Mouse (Mus musculus): Measurements from ENCODE around the gene Trpc4ap. TPM values are rescaled to one million over a fixed set of nuclear protein-coding genes. Genes with fewer than 3 reads are reported as not detected.
A peak's percentile ranks its signal among the peaks of the same experiment; 100 is the strongest.

Gene Trpc4ap
- polyA plus RNA-seq, 1 experiment from 2014 or later = 66.5 TPM

- 71% methylated on average over 7 of the region's 7 CpGs for WGBS
- DNase-seq (ENCODE audit: low spot score) (no peak), ATAC-seq (ENCODE audit: low FRiP score, low TSS enrichment) (no peak)
- Histone ChIP-seq H3K27ac (replicated peaks) (no peak overlapping the region), H3K9ac (ENCODE audit: low read length) (no peak overlapping the region), H3K27me3 (ENCODE audit: control insufficient read depth, insufficient read depth, low read length) (no peaks in the 10 kb centered on the region), H3K4me2 (replicated peaks; ENCODE audit: low read depth) (no peak overlapping the region), H3K4me1 (replicated peaks; ENCODE audit: control insufficient read depth, insufficient read depth) (no peaks in the 10 kb centered on the region), H3K9me3 (ENCODE audit: control insufficient read depth, low read length) (no peaks in the 10 kb centered on the region), H3K36me3 (ENCODE audit: control insufficient read depth, insufficient read depth, low read length) (no peaks in the 10 kb centered on the region), H3K4me3 (ENCODE audit: low read depth, low read length) (no peak overlapping the region)
- no peak for TF ChIP-seq CTCF (IDR thresholded peaks at IDR 0.05; ENCODE audit: low read depth)
- no peak for TF ChIP-seq EP300 (optimal IDR thresholded peaks at IDR 0.05)
Measured at GRCm38 (mm10) chr2:155696851-155697250, 4.7 kb upstream of the Trpc4ap start.

DNA sequence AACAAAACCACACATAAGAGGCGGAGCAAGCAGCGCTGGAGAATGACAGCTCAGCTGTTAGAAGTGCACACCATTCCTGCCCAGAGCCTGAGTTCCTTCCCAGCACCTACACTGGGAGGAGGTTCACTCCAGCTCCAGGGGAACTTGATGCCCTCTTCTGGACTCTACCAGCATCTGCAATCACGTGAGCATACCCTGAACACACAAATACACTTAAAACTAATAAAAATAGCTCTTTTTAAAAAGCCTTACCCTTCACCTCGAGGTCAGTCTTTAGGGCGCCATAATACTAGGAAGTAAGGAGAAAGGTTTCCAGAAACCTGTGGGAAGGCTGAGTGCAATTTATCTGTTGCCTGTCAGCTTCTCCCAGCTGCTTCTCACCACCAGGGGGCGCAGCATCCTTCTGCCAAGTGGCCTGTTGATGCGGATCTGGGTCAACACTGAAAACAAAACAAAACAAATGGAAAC is 3.9 kb upstream of the Trpc4ap start:
- H3K27me3 ChIP-seq (ENCODE audit: control insufficient read depth, insufficient read depth, low read length) = no peaks in the 10 kb centered on the region
- H3K4me1 ChIP-seq (replicated peaks; ENCODE audit: control insufficient read depth, insufficient read depth) = no peaks in the 10 kb centered on the region
- H3K27ac ChIP-seq (replicated peaks) = no peak overlapping the region
- H3K4me3 ChIP-seq (ENCODE audit: low read depth, low read length) = no peak overlapping the region
- no peak overlapping the region for H3K9ac ChIP-seq (ENCODE audit: low read length)
- H3K36me3 ChIP-seq (ENCODE audit: control insufficient read depth, insufficient read depth, low read length) = no peaks in the 10 kb centered on the region
- no peak overlapping the region for H3K4me2 ChIP-seq (replicated peaks; ENCODE audit: low read depth)
- no peak; the same call in 1 of the 2 replicates for ATAC-seq (ENCODE audit: low FRiP score, low TSS enrichment)
- WGBS = 19% methylated on average over 7 of the region's 7 CpGs
- DNase-seq (ENCODE audit: low spot score) = peak; percentile 85
- no peaks in the 10 kb centered on the region for H3K9me3 ChIP-seq (ENCODE audit: control insufficient read depth, low read length)
- TF ChIP-seq EP300 (optimal IDR thresholded peaks at IDR 0.05) (no peak), CTCF (IDR thresholded peaks at IDR 0.05; ENCODE audit: low read depth) (peak; percentile 92)

GRCm38 (mm10) chr2:155695316-155695715 is 3.1 kb upstream of the Trpc4ap start:
- TF ChIP-seq CTCF (IDR thresholded peaks at IDR 0.05; ENCODE audit: low read depth) (no peak), EP300 (optimal IDR thresholded peaks at IDR 0.05) (no peak)
- Histone ChIP-seq H3K4me2 (replicated peaks; ENCODE audit: low read depth) (no peak overlapping the region), H3K4me1 (replicated peaks; ENCODE audit: control insufficient read depth, insufficient read depth) (no peaks in the 10 kb centered on the region), H3K9ac (ENCODE audit: low read length) (no peak overlapping the region), H3K36me3 (ENCODE audit: control insufficient read depth, insufficient read depth, low read length) (no peaks in the 10 kb centered on the region), H3K9me3 (ENCODE audit: control insufficient read depth, low read length) (no peaks in the 10 kb centered on the region), H3K27ac (replicated peaks) (no peak overlapping the region), H3K4me3 (ENCODE audit: low read depth, low read length) (no peak overlapping the region), H3K27me3 (ENCODE audit: control insufficient read depth, insufficient read depth, low read length) (no peaks in the 10 kb centered on the region)
- DNase-seq (ENCODE audit: low spot score) (no peak), ATAC-seq (ENCODE audit: low FRiP score, low TSS enrichment) (no peak)
- WGBS = 71% methylated on average over 3 of the region's 3 CpGs

- H3K4me2 ChIP-seq (replicated peaks; ENCODE audit: low read depth) = no peak overlapping the region
- H3K4me3 ChIP-seq (ENCODE audit: low read depth, low read length) = no peak overlapping the region
- DNase-seq (ENCODE audit: low spot score) = no peak
- no peak overlapping the region for H3K9ac ChIP-seq (ENCODE audit: low read length)
- H3K27me3 ChIP-seq (ENCODE audit: control insufficient read depth, insufficient read depth, low read length) = no peaks in the 10 kb centered on the region
- no peak overlapping the region for H3K27ac ChIP-seq (replicated peaks)
- no peaks in the 10 kb centered on the region for H3K9me3 ChIP-seq (ENCODE audit: control insufficient read depth, low read length)
- no peaks in the 10 kb centered on the region for H3K4me1 ChIP-seq (replicated peaks; ENCODE audit: control insufficient read depth, insufficient read depth)
- H3K36me3 ChIP-seq (ENCODE audit: control insufficient read depth, insufficient read depth, low read length) = no peaks in the 10 kb centered on the region
- ATAC-seq (ENCODE audit: low FRiP score, low TSS enrichment) = no peak
- TF ChIP-seq CTCF (IDR thresholded peaks at IDR 0.05; ENCODE audit: low read depth) = no peak
- no peak for TF ChIP-seq EP300 (optimal IDR thresholded peaks at IDR 0.05)
- WGBS = 57% methylated on average over 2 of the region's 2 CpGs
Measured at GRCm38 (mm10) chr2:155694564-155694963, 2.4 kb upstream of the Trpc4ap start.

GRCm38 (mm10) chr2:155693136-155693535 is 952 bp upstream of the Trpc4ap start:
- Histone ChIP-seq H3K27me3 (ENCODE audit: control insufficient read depth, insufficient read depth, low read length) (no peaks in the 10 kb centered on the region), H3K9me3 (ENCODE audit: control insufficient read depth, low read length) (no peaks in the 10 kb centered on the region)
- WGBS = 60% methylated on average over 4 of the region's 4 CpGs

DNA sequence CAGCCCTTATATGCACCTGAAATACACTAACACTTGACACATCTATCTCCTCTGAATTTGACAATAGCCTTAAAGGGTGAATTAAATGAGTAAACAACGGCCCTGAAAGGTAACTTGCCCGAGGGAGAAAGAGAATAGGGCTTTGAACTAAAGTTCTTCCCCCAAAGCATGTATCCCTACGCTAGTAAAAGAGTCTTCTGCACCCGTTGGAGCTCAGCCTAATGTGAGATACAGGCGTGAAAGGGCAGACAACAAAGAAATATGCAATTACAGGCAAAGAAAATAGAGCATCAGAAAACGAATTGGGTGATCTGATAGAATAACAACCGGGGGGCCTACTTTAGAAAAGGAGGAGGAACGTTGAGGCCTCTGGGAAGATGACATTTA is 855 bp downstream of the Trpc4ap start:
- H3K36me3 ChIP-seq (ENCODE audit: control insufficient read depth, insufficient read depth, low read length) = no peaks in the 10 kb centered on the region
- peak overlapping the region; percentile 97 for H3K9ac ChIP-seq (ENCODE audit: low read length)
- H3K9me3 ChIP-seq (ENCODE audit: control insufficient read depth, low read length) = no peaks in the 10 kb centered on the region
- H3K4me1 ChIP-seq (replicated peaks; ENCODE audit: control insufficient read depth, insufficient read depth) = no peaks in the 10 kb centered on the region
- H3K4me3 ChIP-seq (ENCODE audit: low read depth, low read length) = peak overlapping the region; percentile 96
- TF ChIP-seq CTCF (IDR thresholded peaks at IDR 0.05; ENCODE audit: low read depth) = no peak
- TF ChIP-seq EP300 (optimal IDR thresholded peaks at IDR 0.05) = no peak
- ATAC-seq (ENCODE audit: low FRiP score, low TSS enrichment) (no peak), DNase-seq (ENCODE audit: low spot score) (no peak)
- WGBS = under 1% methylated on average over 8 of the region's 8 CpGs
- peak overlapping the region; percentile 73 for H3K4me2 ChIP-seq (replicated peaks; ENCODE audit: low read depth)
- no peaks in the 10 kb centered on the region for H3K27me3 ChIP-seq (ENCODE audit: control insufficient read depth, insufficient read depth, low read length)
- peak overlapping the region; percentile 94 for H3K27ac ChIP-seq (replicated peaks)

More at GRCm38 (mm10) chr2:155693136-155693535, 952 bp upstream of the Trpc4ap start:
- H3K4me2 ChIP-seq (replicated peaks; ENCODE audit: low read depth) = no peak overlapping the region
- H3K36me3 ChIP-seq (ENCODE audit: control insufficient read depth, insufficient read depth, low read length) = no peaks in the 10 kb centered on the region
- DNase-seq (ENCODE audit: low spot score) = no peak
- no peak for ATAC-seq (ENCODE audit: low FRiP score, low TSS enrichment)
- H3K27ac ChIP-seq (replicated peaks) = peak overlapping the region; percentile 13; the same call in 1 of the 2 replicates
- TF ChIP-seq CTCF (IDR thresholded peaks at IDR 0.05; ENCODE audit: low read depth) (no peak), EP300 (optimal IDR thresholded peaks at IDR 0.05) (no peak)
- H3K9ac ChIP-seq (ENCODE audit: low read length) = no peak overlapping the region
- no peak overlapping the region for H3K4me3 ChIP-seq (ENCODE audit: low read depth, low read length)
- no peaks in the 10 kb centered on the region for H3K4me1 ChIP-seq (replicated peaks; ENCODE audit: control insufficient read depth, insufficient read depth)

All from stomach, postnatal 0 days (tissue).